Mouse (Mus musculus): Measurements from ENCODE around the gene Acp5.

Gene Acp5

GRCm38 (mm10) chr9:22138480-22138879 is 3.0 kb upstream of the Acp5 start:
- no peak for DNase-seq

DNA sequence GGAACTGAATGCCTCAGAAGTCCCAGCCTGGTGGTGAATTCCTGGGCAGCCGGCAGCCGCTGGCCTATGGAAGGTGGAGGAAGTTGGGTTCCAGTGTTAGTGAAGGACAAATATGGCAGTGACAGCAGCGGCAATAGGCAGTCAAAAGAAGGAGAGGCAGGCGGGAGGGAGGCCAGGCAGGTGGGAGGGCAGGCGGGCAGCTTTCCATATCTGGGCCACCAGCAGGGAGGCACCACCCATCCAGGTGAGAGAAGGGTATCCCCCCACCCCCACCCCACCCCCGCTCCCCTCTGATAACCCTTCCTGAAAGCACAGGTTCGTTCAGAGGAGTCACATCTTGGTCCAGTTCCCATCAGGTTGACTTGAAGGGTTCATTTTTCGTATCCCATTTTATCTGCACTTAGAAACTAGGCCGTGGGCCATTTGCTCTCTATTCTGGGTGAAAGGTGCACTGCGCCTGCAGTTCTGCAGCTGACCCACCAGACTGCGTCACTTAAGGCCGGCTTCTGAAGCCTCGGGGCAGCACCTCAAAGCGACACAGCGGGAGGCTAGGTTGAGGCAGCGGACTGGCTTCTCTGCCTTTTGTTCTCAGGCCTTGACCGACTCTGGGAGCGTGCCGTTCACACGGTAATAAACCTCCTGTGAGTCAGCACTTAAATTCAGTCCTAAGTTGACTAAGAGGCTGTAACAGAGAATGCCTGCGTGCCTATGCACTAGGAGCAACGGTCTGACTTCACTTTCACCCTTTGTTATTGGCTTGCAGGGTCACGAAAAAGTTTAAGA is 1.4 kb upstream of the Acp5 start:
- no peak for DNase-seq

GRCm38 (mm10) chr9:22134988-22135643 is 395 bp downstream of the Acp5 start:
- no peak for DNase-seq

DNA sequence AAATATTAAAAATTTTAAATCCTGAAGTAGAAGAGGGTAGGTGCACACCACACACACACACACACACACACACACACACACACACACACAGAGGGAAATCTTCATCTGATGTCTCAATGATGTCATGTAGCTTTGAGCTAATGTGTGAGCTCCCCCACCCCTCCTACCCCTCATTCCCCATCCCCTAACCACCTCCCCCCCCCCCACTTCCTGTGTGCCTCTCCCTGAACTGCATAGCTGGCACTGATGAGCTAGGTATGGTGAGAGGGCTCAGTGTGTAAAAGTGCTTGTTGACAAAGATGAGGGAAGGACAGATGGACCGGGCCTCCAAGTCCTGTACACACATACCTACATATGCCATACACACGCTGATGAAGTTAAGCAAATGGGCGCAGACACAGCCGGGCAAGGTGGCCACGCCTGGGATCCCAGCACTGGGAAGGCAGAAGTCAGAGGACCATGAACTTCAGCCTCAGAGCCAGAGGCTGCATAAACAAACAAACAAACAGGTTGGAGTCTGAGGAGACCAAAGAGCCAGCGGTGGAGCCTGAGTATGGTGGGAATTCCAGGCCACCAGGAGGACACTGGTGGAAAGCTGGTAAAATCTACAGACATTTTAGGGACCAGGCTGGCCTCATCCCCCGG is 1.1 kb downstream of the Acp5 start:
- no peak for DNase-seq

- no peak for DNase-seq
Observed at GRCm38 (mm10) chr9:22132220-22132619, 3.3 kb downstream of the Acp5 start.

GRCm38 (mm10) chr9:22131226-22131981 is 4.1 kb downstream of the Acp5 start:
- DNase-seq = peak; percentile 64

- DNase-seq = no peak
Observed at GRCm38 (mm10) chr9:22125246-22126027, 10.1 kb downstream of the Acp5 start.

DNA sequence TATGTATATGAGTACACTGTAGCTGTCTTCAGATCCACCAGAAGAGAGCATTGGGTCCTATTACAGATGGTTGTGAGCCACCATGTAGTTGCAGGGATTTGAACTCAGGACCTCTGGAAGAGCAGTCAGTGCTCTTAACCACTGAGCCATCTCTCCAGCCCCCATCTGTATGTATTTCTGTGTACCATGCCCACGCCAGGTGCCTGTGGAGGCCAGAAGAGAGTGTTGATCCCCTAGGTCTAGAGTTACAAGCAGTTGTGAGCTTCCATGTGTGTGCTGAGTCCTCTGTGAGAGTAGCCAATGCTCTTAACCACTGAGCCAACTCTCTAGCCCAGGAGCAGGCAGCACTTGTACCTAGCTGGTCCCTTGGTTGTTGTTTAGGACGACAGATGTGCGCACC is 11.3 kb downstream of the Acp5 start:
- no peak for DNase-seq

- no peak for DNase-seq
Observed at GRCm38 (mm10) chr9:22123069-22123609, 12.4 kb downstream of the Acp5 start.

- DNase-seq = no peak
Observed at GRCm38 (mm10) chr9:22122005-22122404, 13.5 kb downstream of the Acp5 start.

- DNase-seq = no peak
Observed at GRCm38 (mm10) chr9:22121545-22121944, 14.0 kb downstream of the Acp5 start.

DNA sequence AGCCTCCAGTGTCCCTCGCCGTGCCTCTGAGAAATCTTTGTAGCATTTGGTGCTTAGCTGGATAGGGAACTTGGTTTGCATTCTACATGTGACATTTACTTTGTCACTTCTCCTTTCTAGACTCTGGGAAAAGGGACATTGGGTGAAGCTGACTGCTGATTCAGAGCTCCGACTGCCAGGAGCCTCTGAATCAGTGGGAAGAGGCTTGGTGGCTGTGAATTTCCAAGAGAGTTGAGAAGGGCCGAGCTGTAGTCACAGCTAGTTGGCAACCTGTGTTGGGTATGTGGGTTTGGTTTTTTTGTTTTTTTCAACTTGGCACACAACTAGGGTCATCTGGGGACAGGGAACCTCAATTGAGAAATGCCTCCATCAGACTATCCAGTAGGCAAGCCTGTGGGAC is 16.0 kb downstream of the Acp5 start:
- no peak for DNase-seq

DNA sequence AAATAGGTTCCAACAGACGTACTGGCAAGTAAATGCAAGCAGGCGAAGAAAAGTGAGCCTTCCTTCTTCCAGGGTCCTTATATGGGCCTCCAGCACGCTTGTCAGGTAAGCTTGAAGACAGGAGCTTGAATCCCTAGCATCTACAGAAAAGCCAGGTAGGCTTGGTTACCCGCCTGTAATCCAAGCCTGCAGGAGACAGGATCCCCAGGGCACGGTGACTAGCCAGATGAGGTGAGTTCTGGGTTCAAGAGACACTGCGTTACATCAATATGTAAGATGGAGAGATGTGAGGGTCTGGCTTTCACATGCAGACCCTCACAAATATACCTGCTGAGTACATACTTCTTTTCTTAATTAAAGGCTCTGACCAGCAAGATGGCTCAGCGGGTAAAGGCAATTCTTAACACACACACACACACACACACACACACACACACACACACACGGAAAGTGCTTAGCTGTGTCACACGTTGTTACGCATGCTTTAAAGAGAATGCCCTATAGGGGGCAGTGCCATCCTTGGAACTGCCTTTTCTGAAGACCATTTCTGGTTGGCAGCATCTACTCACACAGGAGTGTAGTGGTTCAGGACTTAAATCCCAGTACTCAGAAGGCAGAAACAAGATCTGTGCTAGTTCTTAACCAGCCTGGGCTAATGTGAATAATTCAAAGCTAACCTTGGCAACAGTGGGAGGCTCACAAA is 17.6 kb downstream of the Acp5 start:
- DNase-seq = peak; percentile 78

DNA sequence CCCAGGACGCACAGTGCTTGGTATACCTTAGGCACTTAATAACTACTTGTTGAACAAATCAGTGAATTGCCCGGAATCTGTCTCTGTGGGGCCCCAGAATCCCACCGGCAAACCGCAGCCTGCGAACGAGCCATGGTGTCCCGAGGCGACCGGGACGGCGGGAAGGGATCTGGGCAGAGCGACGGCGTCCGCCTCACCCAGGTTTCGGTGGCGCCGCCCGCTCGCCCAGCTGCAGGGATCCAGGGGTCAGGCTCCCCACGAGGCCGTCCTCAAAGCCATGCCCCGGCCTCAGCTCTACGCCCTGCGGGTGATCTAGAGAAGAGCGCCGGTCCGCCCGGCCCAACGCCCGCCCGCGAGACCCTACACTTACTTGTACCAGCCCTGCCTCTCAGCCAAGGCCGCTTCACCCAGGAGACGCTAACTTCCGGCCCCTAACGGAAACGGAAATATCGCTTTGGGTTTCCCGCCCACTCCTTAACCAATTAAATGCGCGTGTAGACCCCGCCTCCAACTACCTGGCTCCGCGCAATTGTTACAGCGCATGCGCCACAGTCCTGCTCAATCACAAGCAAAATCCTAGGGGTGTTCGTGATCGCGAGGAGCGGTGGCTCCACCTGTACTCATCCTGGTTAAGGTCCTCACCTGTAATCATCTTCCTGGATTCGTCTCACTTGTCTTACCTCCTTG is 18.6 kb downstream of the Acp5 start, which contains the start of gene Elof1:
TSS of gene Elof1 (minus strand) at position 433 of the 687 bp plus-strand sequence.
- DNase-seq = peak; percentile 96

GRCm38 (mm10) chr9:22116086-22116485 is 19.4 kb downstream of the Acp5 start:
- no peak for DNase-seq

- DNase-seq = no peak
Observed at GRCm38 (mm10) chr9:22115635-22116034, 19.9 kb downstream of the Acp5 start.

- DNase-seq = no peak
Observed at GRCm38 (mm10) chr9:22108194-22108593, 27.3 kb downstream of the Acp5 start.

GRCm38 (mm10) chr9:22099922-22100321 is 35.6 kb downstream of the Acp5 start:
- no peak for DNase-seq

DNA sequence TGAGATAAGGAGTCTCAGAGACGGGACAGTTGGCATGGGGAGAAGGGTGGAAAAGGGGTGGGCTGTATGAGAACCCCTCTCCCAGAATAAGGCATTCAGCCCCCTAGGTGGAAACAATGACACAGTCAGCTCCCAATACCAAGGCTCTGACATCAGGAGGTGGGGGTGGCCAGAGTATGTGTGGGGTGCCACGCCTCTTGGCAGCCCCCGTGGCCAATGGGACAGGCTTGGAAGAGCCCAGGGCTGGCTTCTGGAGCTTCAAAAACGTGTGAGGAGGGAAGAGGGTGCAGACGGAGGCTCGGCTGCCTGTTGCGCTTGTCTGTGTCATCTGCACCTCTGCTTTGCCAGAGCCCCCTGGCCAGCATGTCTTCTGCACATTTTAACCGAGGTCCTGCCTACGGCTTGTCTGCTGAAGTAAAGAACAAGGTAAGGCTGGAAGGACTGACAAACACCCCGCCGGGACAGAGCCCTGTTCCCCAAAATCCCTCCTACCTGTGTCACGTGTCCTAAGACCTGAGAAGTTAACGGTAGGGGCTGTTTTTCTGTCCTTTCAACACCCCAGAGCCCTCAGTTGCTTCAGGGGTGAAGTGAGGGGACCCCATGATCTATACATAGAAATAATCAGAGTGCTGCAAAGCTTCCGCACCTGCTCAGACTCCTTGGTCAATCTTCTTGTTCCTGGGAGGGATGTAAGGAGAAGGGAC is 36.4 kb downstream of the Acp5 start, which contains the start of gene Cnn1:
TSS of gene Cnn1 (plus strand) at position 224 of the 704 bp plus-strand sequence.
- DNase-seq = peak; percentile 76

GRCm38 (mm10) chr9:22095854-22096307 is 39.6 kb downstream of the Acp5 start:
- peak; percentile 94 for DNase-seq
